ENCODE assay signal across 9 mouse cellular contexts in genomic region chr19:60608766-60609165, GRCm38 (mm10). TPM values are rescaled to one million over a fixed set of nuclear protein-coding genes. Genes with fewer than 3 reads are reported as not detected.
DNase-seq lines count a peak whose midpoint lies in the region; ATAC-seq and TF ChIP-seq lines count a peak whose summit lies in the region.
"Had no signal": no experiment of that assay in that cellular context is flagged by ENCODE, and none has a peak within 500 bp of the region (broad histone marks: within the 10 kb centered on the region; RNA-seq: fewer than 3 reads in every experiment).

No protein-coding gene starts in this region.

- no peak for TF ChIP-seq POLR2A in MEL (IDR thresholded peaks at IDR 0.05; ENCODE audit: control insufficient read depth in 1 of 2, insufficient read depth in 1 of 2, low read depth in 1 of 2, low read length in 2 of 2, poor library complexity in 1 of 2)

- no peaks in the 10 kb centered on the region for H3K79me2 ChIP-seq in MEL (ENCODE audit: control insufficient read depth, insufficient read depth, low read length, poor library complexity)

- H3K4me1 ChIP-seq in midbrain, embryonic 11.5 days (ENCODE audit: control insufficient read depth, insufficient read depth, low read length), result 0 out of 2 replicates have a peak, but pooled peaks cover 4% of the 10 kb centered on the region
- H3K4me1 ChIP-seq in midbrain, embryonic 13.5 days (replicated peaks), result peaks cover 6% of the 10 kb centered on the region
- no peaks in the 10 kb centered on the region for H3K4me1 ChIP-seq in MEL (ENCODE audit: control insufficient read depth in 1 of 2, insufficient read depth in 2 of 2, low read length in 2 of 2)
- H3K4me1 ChIP-seq: neural tube, embryonic 13.5 days had no signal

- H3K4me2 ChIP-seq in midbrain, embryonic 11.5 days, result no peak overlapping the region
- no peak overlapping the region for H3K4me2 ChIP-seq in midbrain, embryonic 13.5 days (replicated peaks)
- H3K4me2 ChIP-seq: neural tube, embryonic 13.5 days had no signal

- H3K36me3 ChIP-seq in midbrain, embryonic 11.5 days (ENCODE audit: control insufficient read depth, insufficient read depth, low read length), result no peaks in the 10 kb centered on the region
- no peaks in the 10 kb centered on the region for H3K36me3 ChIP-seq in midbrain, embryonic 13.5 days
- H3K36me3 ChIP-seq in MEL (ENCODE audit: control insufficient read depth in 1 of 2, insufficient read depth in 2 of 2, low read length in 2 of 2), result no peaks in the 10 kb centered on the region
- H3K36me3 ChIP-seq: neural tube, embryonic 13.5 days had no signal

- peak; percentile 92 for TF ChIP-seq RAD21 in MEL (IDR thresholded peaks at IDR 0.05; ENCODE audit: low read depth, low read length)

- 33% methylated on average over 5 of the region's 5 CpGs for WGBS in midbrain, embryonic 11.5 days
- 33% methylated on average over 5 of the region's 5 CpGs for WGBS in midbrain, embryonic 13.5 days

- no peak for TF ChIP-seq EP300 in MEL (IDR thresholded peaks at IDR 0.05; ENCODE audit: low read depth in 1 of 2, low read length in 2 of 2)

- peak; percentile 88 to 97 (median 96) for TF ChIP-seq CTCF in MEL (IDR thresholded peaks at IDR 0.05 in 2 of 3, conservative IDR thresholded peaks at IDR 0.05 in 1 of 3; ENCODE audit: control insufficient read depth in 1 of 3, insufficient read depth in 1 of 3, low read depth in 2 of 3, low read length in 3 of 3, poor library complexity in 1 of 3, severe bottlenecking in 1 of 3)

- ATAC-seq in midbrain, embryonic 11.5 days (ENCODE audit: low FRiP score), result no peak
- ATAC-seq in midbrain, embryonic 13.5 days, result no peak
- peak; percentile 63; the same call in 1 of the 2 replicates for ATAC-seq in monocyte, adult 5-6 weeks (replicated peaks; ENCODE audit: insufficient number of reproducible peaks, low FRiP score, low TSS enrichment, poor library complexity, severe bottlenecking)

- H3K9me3 ChIP-seq in midbrain, embryonic 11.5 days (ENCODE audit: control insufficient read depth, low read length), result no peaks in the 10 kb centered on the region; the same call in 1 of the 2 replicates
- H3K9me3 ChIP-seq in midbrain, embryonic 13.5 days, result no peaks in the 10 kb centered on the region
- H3K9me3 ChIP-seq in MEL (replicated peaks; ENCODE audit: insufficient read depth, low read length), result no peaks in the 10 kb centered on the region
- H3K9me3 ChIP-seq: neural tube, embryonic 13.5 days had no signal

- no peaks in the 10 kb centered on the region for H3K27me3 ChIP-seq in midbrain, embryonic 11.5 days (ENCODE audit: control insufficient read depth, insufficient read depth, low read length)
- H3K27me3 ChIP-seq in midbrain, embryonic 13.5 days, result no peaks in the 10 kb centered on the region
- no peaks in the 10 kb centered on the region for H3K27me3 ChIP-seq in MEL (ENCODE audit: control insufficient read depth in 1 of 2, insufficient read depth in 2 of 2, low read length in 2 of 2)
- H3K27me3 ChIP-seq: neural tube, embryonic 13.5 days had no signal

- no peak overlapping the region for H3K9ac ChIP-seq in midbrain, embryonic 11.5 days (ENCODE audit: low read length)
- H3K9ac ChIP-seq in midbrain, embryonic 13.5 days (replicated peaks), result no peak overlapping the region
- H3K9ac ChIP-seq in MEL (ENCODE audit: control insufficient read depth, low read depth, low read length, poor library complexity, severe bottlenecking), result no peak overlapping the region
- H3K9ac ChIP-seq: neural tube, embryonic 13.5 days had no signal

- no peak overlapping the region for H3K27ac ChIP-seq in midbrain, embryonic 11.5 days (ENCODE audit: low read depth, low read length)
- no peak overlapping the region for H3K27ac ChIP-seq in midbrain, embryonic 13.5 days
- no peak overlapping the region for H3K27ac ChIP-seq in MEL (ENCODE audit: control insufficient read depth, low read depth, low read length)
- H3K27ac ChIP-seq: neural tube, embryonic 13.5 days had no signal

- no peak overlapping the region for H3K4me3 ChIP-seq in midbrain, embryonic 11.5 days (ENCODE audit: low read depth, low read length)
- H3K4me3 ChIP-seq in midbrain, embryonic 13.5 days (replicated peaks), result no peak overlapping the region
- no peak overlapping the region for H3K4me3 ChIP-seq in MEL (ENCODE audit: control insufficient read depth in 1 of 2, insufficient read depth in 1 of 2, low read depth in 2 of 2, low read length in 2 of 2)
- H3K4me3 ChIP-seq: neural tube, embryonic 13.5 days had no signal

- peak; percentile 79 for DNase-seq in midbrain, embryonic 11.5 days (ENCODE audit: low spot score, missing footprints)
- DNase-seq in MEL (ENCODE audit: low read depth, low spot score), result peak; percentile 77
- DNase-seq in adrenal gland, postnatal 36 days, result peak; percentile 48 to 71
- DNase-seq in kidney, adult 8-10 months, result peak; percentile 29 to 63
- no peak for DNase-seq in cerebellum, adult 8-10 months
- no peak for DNase-seq in Muller cell, postnatal 12 days (ENCODE audit: inconsistent ontology term)

TF ChIP-seq in MEL, 35 proteins besides CTCF, POLR2A, EP300 and RAD21:
- TF ChIP-seq MAFK (IDR thresholded peaks at IDR 0.05; ENCODE audit: borderline replicate concordance, low read depth, low read length), result no peak
- TF ChIP-seq POLR2AphosphoS2 (IDR thresholded peaks at IDR 0.05; ENCODE audit: low read length), result no peak
- TF ChIP-seq USF2 (IDR thresholded peaks at IDR 0.05; ENCODE audit: borderline replicate concordance in 1 of 2, insufficient read depth in 1 of 2, low read depth in 1 of 2, low read length in 2 of 2), result no peak
- peak; percentile 64; the same call in 1 of the 2 replicates for TF ChIP-seq ZC3H11A (IDR thresholded peaks at IDR 0.05; ENCODE audit: low read depth, low read length)
- no peak for TF ChIP-seq SIN3A (IDR thresholded peaks at IDR 0.05; ENCODE audit: low read length)
- TF ChIP-seq SMC3 (IDR thresholded peaks at IDR 0.05; ENCODE audit: low read depth, low read length), result peak; percentile 72
- 0 out of 2 replicates have a peak, but pooled peaks have one; percentile 38 for TF ChIP-seq MYC (IDR thresholded peaks at IDR 0.05; ENCODE audit: low read depth, low read length)
- TF ChIP-seq MYB (IDR thresholded peaks at IDR 0.05; ENCODE audit: low read depth, low read length), result no peak
TF ChIP-seq in MEL: peak in this region for 3.

RNA-seq across cellular contexts. Expression of gene Cacul1, which starts 27.9 kb away (rescaled TPM):
- 34.6 and 36.5 TPM in 2 replicates for polyA plus RNA-seq in midbrain, embryonic 11.5 days (2014; fragmentation: Nextera tagmentation; extraction: Ambion mirVana)
- 21.3 and 23.4 TPM in 2 replicates for polyA plus RNA-seq in midbrain, embryonic 13.5 days (2015; fragmentation: Nextera tagmentation; extraction: Ambion mirVana)
- total RNA-seq in MEL (2012; rRNA removed), result 48.6 and 52.3 TPM in 2 replicates
- polyA plus RNA-seq in MEL (2012; ENCODE audit: insufficient read depth in 1 of 2, insufficient read length in 2 of 2, low read depth in 1 of 2, low replicate concordance in 2 of 2, missing spikeins in 1 of 2), result 100 to 1,000 TPM in 1 of 2 experiments, 10 to 100 TPM in 1; 53.5 to 113 TPM
- 10 to 100 TPM; 42.3 to 44.7 TPM for total RNA-seq in adrenal gland, postnatal 36 days (2021)
- 54.2 to 63.3 TPM (median 55.7 TPM) in 3 replicates for total RNA-seq in monocyte, adult 5-6 weeks (2017)

Comparison
In these comparisons a context has a peak if more than half of its experiments do, and no peak if none do; other contexts are left out.
1. DNase-seq: peak in midbrain, embryonic 11.5 days (single experiment), MEL (single experiment), adrenal gland, postnatal 36 days (2 of 2) and kidney, adult 8-10 months (2 of 2); none in cerebellum, adult 8-10 months (single experiment) and Muller cell, postnatal 12 days (single experiment).